Mouse (Mus musculus): ENCODE measurements around the gene Prim1.
"Not testable (repeated sequence)": the region's sequence is repeated elsewhere in the genome, so short reads cannot be mapped to it uniquely, and the experiment has no call there.

Gene Prim1

DNA sequence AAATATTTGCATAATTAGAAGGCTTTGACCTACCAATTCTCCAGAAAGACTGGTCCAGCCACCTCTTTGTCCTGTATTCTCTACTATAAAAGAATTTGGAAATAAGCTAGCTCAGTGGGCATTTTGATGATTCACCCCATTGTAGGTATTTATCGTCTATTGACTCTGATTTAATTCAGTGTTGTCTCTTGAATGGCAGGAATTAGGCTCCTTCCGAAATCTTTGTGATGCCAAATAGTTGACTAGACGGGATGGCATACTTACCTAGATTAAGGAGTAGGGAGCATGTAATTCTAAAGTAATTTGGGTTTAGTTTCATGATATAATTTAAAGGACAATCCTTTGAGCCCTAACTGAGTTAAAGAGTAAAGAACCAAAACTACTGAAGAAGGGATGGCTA lies 23.0 kb downstream of the Prim1 start:
- DNase-seq (ENCODE audit: low spot score in 2 of 2) = no peak

DNA sequence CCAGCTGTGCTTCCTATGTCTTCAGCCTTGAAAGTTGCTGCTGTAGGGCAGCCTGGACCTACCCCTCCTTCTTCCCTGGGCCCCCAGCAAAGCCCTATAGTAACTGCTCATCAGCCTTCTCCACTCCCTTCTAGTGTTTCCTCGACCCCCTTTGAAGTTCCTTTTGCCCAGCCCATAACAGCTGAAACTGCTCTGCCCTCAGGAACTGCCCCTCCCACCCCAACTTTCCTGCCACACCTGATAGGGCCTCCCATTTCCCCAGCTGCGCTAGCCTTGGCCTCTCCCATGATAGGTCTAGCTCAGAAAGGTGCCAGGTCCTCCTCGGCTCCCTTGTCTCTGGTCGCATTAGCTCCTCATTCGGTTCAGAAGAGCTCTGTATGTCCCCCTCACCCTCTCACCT lies 24.2 kb downstream of the Prim1 start:
- no peak for DNase-seq (ENCODE audit: low spot score in 2 of 2)

DNA sequence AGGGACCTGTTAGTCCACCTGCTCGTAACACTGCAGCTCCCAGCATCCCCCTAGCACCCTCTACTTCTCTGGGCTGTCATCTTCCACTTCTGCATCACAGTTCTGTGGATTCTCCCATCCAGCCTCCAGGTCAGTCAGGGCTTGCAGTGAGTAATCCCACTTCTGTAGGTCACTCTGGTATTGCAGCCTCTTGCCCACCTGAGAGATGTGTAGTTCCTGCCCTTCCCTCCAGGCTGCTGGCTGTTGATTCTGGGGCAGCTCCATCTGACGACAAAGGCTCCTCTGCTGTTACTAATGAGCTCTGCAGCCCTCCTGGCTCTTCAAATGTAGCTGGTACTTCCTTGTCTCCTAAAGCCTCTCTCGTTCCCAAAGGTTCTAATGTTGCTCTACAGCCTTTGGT lies 24.9 kb downstream of the Prim1 start:
- no peak for DNase-seq (ENCODE audit: low spot score in 2 of 2)

DNA sequence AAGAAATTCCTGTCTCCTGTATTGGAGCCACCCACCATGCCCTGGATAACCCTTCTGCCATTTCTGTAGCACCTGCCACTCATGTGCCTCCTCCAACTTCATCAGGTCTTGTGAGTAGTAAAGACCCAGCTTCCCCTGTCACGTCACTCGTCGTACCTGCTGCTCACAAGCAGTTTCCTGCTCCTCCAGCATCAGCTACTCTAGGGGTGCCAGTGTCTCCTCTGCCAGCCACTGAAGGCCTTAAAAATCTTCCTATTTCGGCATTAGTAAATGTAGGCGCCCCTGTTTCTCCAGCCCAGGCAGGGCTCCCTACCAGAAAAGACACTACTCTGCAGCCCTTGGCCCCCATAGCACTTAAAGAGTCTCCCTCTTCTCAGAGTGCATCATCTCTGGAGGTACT lies 25.3 kb downstream of the Prim1 start:
- no peak for DNase-seq (ENCODE audit: low spot score in 2 of 2)

DNA sequence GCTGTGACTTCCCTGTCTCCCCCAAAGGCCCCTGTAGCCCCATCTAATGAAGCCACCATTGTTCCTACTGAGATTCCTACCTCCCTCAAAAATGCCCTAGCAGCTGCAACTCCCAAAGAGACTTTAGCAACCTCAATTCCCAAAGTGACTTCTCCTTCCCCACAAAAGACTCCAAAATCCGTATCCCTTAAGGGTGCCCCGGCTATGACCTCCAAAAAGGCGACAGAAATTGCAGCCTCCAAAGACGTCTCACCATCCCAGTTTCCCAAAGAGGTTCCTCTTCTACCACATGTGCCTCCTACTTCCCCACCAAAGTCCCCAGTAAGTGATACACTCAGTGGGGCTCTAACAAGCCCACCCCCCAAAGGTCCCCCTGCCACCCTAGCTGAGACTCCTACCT lies 26.7 kb downstream of the Prim1 start:
- no peak for DNase-seq (ENCODE audit: low spot score in 2 of 2)

DNA sequence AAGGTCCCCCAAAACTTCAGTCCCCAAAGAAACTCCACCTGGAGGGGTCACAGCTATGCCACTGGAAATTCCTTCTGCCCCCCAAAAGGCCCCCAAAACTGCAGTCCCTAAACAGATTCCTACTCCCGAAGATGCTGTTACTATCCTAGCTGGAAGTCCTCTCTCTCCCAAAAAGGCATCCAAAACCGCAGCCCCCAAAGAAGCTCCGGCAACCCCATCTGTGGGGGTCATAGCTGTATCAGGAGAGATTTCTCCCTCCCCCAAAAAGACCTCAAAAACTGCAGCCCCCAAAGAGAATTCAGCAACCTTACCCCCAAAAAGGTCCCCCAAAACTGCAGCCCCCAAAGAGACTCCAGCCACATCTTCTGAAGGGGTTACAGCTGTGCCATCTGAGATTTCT lies 27.5 kb downstream of the Prim1 start:
- no peak for DNase-seq (ENCODE audit: low spot score in 2 of 2)

DNA sequence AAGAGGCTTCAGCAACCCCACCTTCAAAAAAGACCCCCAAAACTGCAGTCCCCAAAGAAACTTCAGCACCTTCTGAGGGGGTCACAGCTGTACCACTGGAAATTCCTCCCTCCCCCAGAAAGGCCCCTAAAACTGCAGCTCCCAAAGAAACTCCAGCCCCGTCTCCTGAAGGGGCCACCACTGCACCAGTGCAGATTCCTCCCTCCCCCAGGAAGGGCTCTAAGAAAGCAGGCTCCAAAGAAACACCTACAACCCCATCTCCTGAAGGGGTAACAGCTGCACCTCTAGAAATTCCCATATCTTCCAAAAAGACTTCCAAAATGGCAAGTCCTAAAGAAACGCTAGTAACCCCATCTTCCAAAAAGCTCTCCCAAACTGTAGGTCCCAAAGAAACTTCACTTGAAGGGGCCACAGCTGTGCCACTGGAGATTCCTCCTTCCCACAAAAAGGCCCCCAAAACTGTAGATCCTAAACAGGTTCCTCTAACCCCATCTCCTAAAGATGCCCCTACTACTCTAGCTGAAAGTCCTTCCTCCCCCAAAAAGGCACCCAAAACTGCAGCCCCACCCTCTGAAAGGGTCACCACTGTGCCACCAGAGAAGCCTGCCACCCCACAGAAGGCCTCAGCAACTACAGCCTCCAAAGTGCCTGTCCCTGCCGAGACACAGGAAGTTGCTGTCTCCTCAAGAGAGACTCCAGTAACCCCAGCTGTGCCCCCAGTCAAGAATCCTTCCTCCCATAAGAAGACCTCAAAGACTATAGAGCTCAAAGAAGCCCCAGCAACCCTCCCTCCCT lies 28.3 kb downstream of the Prim1 start:
- DNase-seq (ENCODE audit: low spot score in 2 of 2) = no peak

DNA sequence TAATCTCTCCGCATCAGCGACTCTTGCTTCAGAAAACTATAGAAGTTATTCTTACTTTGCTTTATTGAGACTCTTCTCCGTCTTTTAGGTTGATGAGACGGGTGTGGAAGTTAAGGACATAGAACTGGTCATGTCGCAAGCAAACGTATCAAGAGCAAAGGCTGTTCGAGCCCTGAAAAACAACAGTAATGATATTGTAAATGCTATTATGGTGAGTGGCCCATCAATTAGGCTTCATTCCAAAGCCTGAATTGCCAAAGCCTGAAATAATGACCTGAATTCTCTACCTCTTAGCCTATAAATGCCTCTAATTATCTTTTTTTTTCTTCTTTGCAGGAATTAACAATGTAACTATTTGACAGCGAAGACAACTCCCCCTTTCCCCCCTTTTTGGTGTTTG lies 33.2 kb downstream of the Prim1 start:
- no peak for DNase-seq (ENCODE audit: low spot score in 2 of 2)

DNA sequence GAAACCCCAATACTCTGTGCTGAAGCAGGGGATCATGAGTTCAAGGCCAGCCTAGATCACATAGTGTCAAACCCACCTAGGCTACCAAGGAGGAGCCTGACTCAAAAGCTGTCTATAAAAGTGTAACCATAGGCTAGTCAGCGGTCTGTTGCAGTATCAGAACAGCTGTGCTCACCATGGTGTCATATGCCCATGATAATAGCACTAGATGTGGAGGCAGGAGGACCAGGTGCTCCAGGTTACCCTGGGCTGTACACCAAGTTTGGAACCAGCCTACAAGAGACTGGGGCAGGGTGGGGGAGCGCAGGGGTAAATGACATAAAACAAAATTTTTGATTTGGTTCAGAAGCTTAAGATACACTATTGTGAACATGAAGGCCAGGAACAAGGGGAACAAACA lies 34.8 kb downstream of the Prim1 start:
- no peak for DNase-seq (ENCODE audit: low spot score in 2 of 2)

DNA sequence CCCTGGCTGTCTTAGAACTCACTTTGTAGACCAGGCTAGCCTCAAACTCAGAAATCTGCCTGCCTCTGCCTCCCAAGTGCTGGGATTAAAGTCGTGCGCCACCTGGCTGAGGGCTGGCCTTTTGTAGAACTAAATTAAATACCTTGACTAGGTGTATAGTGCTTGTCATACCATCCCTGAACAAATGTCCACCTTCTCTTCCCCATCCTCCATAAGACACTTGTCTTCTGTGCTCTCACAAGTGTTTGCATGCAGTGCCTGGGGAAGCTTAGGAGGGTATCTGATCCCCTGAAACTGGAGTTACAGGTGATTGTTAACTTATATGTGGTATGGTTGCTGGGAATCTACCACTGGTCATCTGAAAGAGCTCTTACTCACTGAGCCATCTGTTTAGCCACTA lies 35.4 kb downstream of the Prim1 start:
- DNase-seq (ENCODE audit: low spot score in 2 of 2) = no peak

DNA sequence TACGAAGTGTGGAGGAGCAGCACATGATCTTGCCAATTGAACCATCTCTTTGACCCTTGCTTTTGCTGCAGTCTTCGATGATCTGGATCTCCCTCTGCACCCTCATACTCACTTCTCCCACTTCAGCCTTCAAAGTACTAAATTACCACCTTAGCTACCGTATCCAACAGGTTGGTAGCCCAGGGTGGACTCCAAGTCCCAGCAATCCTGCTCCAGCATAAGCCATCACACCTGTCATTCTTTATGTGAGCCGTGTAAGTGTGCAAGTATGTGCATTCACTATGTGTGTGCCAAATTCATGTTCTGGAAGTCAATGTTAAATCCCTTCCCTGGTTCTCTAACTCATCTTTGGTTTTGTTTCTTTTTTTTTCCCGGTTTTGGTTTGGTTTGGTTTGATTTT lies 36.6 kb downstream of the Prim1 start:
- DNase-seq (ENCODE audit: low spot score in 2 of 2) = no peak

DNA sequence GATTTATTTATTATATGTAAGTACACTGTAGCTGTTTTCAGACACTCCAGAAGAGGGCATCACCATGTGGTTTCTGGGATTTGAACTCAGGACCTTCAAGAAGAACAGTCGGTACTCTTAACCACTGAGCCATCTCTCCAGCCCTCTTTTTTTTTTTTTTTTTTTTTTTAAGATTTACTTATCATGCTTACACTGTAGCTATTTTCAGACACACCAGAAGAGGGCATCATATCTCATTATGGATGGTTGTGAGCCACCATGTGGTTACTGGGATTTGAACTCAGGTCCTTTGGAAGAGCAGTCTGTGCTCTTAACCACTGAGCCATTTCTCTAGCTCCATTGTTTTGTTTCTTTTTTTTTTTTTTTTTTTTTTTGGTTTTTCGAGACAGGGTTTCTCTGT lies 37.2 kb downstream of the Prim1 start:
- not testable (repeated sequence) for DNase-seq (ENCODE audit: low spot score in 2 of 2)

DNA sequence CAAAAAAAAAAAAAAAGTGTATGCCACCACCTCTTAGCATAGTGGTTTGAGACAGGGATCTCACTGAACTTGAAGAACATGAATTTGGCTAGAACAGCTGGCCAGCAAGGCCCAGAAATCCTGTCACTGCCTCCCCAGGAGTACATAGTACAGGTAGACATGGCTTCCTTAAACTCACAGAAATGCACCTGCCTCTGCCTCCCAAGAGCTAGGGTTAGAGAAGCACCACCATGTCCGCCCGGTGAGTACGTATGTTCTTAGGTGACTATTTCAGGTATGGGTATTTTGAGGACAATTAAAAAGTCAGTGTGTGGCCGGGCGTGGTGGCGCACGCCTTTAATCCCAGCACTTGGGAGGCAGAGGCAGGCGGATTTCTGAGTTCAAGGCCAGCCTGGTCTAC lies 38.0 kb downstream of the Prim1 start:
- DNase-seq (ENCODE audit: low spot score in 2 of 2) = no peak

DNA sequence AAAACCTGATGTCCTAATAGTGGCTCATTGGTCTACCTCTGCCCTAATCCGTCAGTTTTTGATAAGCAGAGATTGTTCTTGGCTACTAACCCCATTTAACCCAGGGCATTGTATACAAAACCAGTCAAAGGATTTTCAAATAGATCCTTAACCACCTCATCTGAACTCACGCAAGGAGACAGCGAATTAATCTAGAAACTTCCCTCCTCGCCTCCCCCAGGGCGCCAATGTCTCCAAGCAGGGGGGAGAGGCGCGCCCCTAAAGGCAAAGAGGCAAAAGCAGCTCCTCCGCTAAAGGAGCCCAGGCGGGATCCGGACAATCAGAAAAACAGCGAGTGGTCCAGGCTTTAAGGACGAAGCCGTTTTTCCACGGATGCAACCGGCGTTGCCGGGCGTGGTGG lies 43.2 kb downstream of the Prim1 start:
- no peak for DNase-seq (ENCODE audit: low spot score in 2 of 2)

DNA sequence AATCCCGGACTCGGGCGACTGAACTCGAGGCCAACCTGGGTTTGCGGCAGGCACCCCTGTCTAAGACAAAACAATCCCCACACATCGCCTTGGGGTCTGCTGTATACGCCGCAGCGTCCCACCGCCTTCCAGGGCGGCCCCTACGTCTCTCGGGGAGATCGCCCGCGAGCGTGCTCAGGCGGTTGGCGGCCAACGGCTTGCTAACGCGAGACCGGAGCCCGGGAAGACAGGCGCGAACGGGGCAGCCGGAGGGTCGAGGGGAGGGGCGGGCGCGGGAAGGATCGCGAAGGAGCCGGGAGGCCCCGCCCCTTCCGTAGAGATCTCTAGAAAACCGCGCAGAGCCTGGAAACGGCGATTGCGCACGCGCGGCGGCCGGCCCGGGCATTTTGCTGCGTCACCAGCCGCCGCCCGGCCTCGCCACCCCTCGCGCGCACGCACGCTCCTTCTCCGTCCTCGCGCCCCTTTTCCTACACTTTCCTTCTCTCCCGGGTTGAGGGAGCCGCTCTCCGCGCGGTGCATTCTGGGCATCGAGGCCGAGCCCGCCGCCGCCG lies 43.7 kb downstream of the Prim1 start, which contains the start of gene Ptges3:
Gene Ptges3, plus strand, starts transcription at position 354 of the 551 bp plus-strand sequence.
- peak; percentile 96 to 97 for DNase-seq (ENCODE audit: low spot score in 2 of 2)

DNA sequence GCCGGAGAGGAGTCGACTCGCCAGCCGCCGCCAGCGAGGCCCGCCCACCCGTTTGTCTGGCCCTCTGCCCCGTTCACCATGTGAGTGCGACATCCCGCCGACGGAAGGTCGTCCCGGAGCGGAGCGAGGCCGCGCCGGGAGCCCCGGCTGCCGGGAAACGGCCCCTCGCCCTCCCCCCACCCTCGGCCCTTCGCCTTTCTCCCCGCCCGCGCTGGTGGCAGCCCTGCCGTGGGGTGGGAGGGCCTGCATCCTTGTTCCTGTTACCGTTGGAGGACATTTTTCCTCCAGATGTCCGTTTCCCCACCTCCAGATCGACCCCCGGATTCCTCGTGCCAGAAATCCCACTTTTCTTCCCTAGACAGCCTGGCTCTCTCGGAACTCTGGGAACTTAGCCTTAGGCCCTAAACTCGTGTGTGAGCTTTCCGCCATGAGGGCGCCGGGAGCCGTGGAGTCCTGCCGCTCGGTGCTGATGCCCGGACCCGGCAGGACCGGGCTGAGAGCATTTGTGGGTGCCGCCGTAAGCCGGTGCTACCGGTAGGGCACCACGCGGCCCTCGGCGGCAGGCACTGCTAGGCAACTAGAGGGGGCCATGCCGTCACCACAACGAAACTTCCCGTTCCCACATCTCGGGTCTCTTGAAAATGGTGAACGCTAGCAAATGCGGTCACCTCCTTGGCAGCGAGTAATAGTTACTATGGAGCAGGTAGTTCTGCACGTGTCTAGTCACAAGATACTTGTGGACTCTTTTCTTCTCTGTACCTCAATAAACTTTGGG lies 44.4 kb downstream of the Prim1 start:
- peak; percentile 47 to 52 for DNase-seq (ENCODE audit: low spot score in 2 of 2)

DNA sequence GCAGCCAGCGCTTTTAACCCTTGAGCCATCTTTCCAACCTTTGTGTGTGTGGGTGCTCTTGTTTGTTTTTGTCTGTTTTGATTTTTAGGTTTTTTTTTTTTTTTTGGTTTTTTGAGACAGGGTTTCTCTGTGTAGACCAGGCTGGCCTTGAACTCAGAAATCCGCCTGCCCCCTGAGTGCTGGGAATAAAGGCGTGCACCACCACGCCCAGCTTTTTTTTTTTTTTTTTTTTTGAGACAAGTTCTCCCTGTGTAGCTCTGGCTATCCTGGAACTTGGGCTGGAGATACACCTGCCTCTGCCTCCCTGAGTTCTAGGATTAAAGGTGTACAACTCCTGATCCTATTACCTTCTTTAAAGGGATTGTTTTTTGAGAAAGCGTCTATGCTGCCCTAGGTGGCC lies 46.1 kb downstream of the Prim1 start:
- DNase-seq (ENCODE audit: low spot score in 2 of 2) = no peak

DNA sequence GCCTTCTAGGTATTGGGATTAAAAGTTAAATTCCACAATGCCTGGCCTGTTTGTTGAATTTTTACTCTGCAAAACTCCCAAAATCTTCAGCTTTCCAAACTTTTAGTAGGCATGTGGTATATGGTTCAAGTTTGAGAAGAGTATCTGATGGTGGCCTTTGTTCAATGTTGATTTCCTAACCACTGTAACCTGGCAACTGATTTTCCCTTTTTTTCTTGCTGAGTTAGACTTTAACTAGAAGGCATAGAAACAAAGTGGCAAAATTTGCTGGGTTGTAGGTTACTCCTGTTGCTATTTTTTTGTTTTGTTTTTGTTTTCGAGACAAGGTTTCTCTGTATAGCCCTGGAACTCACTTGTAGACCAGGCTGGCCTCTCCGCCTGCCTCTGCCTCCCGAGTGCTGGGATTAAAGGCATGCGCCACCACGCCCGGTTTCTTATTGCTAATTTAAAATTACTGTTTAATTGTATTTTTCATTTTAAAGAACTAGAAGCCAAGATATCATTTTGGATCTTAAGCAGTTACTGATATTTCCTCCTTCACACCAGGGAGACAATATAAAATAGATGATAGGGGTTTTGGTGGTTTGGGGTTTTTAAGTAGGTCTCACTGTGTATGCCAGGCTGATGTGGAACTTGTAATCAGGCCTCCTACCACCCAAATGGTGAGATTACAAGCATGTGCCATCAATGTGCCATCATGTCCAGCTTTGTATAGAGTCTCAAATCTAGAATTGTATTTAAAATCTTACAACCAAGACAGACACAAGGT lies 47.4 kb downstream of the Prim1 start:
- no peak for DNase-seq (ENCODE audit: low spot score in 2 of 2)

DNA sequence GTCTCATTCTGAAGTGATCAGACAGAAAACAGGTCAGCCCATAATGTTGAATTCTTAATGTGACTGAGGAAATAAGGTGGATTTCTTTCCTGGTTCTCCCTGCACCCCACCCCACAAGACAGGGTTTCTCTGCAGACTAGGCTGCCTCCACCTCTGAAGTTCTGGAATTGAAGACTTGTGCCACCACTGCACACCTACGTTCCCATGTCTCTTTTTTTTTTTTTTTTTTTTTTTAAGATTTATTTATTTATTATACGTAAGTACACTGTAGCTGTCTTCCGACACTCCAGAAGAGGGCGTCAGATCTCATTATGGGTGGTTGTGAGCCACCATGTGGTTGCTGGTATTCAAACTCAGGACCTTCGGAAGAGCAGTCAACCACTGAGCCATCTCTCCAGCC lies 51.1 kb downstream of the Prim1 start:
- DNase-seq (ENCODE audit: low spot score in 2 of 2) = no peak

DNA sequence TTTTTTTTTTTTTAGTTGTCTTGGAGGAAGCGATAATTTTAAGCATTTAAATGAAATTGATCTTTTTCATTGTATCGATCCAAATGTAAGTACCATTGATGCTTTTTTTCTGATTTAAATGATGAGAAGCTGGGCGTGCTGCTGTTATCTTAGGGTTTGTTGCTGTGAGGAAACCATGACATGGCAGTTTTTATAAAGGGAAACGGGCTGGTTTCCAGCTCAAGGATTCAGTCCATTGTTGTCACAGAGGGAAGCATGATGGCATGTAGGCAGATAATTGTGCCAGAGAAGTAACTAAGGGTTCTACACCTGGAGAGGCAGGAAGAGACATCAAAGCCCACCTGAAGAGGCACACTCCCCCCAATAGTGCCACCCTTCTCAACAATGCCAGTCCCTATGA lies 54.2 kb downstream of the Prim1 start:
- no peak for DNase-seq (ENCODE audit: low spot score in 2 of 2)

DNA sequence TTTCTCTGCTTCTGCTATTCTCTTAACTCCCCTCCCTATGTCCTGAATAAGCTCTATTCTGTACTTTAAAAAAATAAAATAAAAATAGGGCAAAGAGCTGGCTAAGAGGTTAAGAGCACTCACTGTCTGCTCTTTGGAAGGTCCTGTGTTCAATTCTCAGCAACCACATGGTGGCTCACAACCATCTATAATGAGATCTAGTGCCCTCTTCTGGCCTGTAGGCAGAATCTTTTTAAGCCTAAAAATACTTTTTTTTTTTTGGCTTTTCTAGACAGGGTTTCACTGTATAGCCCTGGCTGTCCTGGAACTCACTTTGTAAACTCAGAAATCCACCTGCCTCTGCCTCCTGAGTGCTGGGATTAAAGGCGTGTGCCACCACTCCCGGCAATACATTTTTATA lies 55.5 kb downstream of the Prim1 start:
- not testable (repeated sequence) for DNase-seq (ENCODE audit: low spot score in 2 of 2)

DNA sequence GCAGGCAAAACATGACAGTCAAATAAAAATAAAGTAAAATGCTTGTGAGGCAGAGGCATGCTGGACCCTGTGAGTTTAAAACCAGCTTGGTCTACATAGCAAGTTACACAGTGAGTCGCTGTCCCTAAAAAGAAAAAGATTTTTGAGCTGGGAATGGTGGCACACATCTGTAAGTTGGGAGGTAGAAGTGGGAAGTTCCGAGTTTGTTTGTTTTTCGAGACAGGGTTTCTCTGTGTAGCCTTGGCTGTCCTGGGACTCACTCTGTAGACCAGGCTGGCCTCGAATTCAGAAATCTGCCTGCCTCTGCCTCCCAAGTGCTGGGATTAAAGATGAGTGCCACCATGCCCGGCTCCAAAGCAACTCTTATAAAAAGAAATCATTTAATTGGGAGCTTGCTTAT lies 63.3 kb downstream of the Prim1 start:
- not testable (repeated sequence) for DNase-seq (ENCODE audit: low spot score in 2 of 2)

Measured in frontal cortex, postnatal 10 days (tissue).